Mouse (Mus musculus) small intestine, adult 2 months (tissue): Measurements from ENCODE around the gene Tmem52.
A peak's percentile ranks its signal among the peaks of the same experiment; 100 is the strongest.

Experiments used
- CTCF ChIP-seq: fragments of 200-500 bp; IDR thresholded peaks from 2 replicates; pipeline ENCODE4 v1.5.1; 2012; ENCODE audit warnings: low read depth, mild to moderate bottlenecking, control low read depth, inconsistent platforms, low read length, moderate library complexity, mixed read lengths; ENCODE audit not compliant: insufficient replicate concordance, insufficient read length; ENCODE audit errors: extremely low read depth
- POLR2A ChIP-seq: fragments of 200-500 bp; IDR thresholded peaks from 2 replicates; pipeline ENCODE4 v1.6.1; 2012; ENCODE audit warnings: low read depth, mild to moderate bottlenecking, control low read depth, inconsistent platforms, low read length, moderate library complexity

GRCm38 (mm10) chr4:155492131-155492633 lies 23.3 kb downstream of the Tmem52 start:
- no peak for TF ChIP-seq CTCF
- peak; percentile 34; the same call in 1 of the 2 replicates for TF ChIP-seq POLR2A
